ENCODE assay signal across 27 mouse cellular contexts in the genomic region with DNA sequence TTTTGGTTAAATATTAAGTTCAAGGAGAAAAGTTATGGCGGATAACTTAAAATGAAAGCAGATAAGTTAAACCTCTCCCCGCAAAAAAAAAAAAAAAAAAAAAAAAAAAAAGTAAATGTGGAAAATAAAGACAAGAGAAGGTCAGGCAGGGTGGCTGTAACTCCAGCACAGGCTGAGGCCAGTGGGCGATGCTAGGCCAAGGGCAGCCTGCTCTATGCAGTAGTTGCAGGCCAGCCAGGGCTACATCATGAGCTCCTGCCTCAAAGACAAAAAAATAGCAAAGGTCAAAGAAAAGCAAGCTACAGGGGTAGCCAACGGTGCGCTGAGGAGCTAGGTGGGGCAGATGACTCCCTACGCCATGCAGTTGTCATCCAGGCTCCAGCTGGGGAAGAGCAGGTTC.
DNase-seq lines count a peak whose midpoint lies in the region; ATAC-seq and TF ChIP-seq lines count a peak whose summit lies in the region.
"Had no signal": no experiment of that assay in that cellular context is flagged by ENCODE, and none has a peak within 500 bp of the region (broad histone marks: within the 10 kb centered on the region; RNA-seq: fewer than 3 reads in every experiment).

No protein-coding gene starts in this region.

- WGBS in kidney, embryonic 14.5 days, result 88% methylated on average over 6 of the region's 6 CpGs
- WGBS in intestine, postnatal 0 days, result 41% methylated on average over 6 of the region's 6 CpGs
- WGBS in forebrain, embryonic 12.5 days, result 96% methylated on average over 6 of the region's 6 CpGs

- peak; percentile 33 for DNase-seq in kidney, adult 11 months
- no peak for DNase-seq in kidney, adult 18-20 months
- DNase-seq in kidney, postnatal 14 days, result peak; percentile 18
- DNase-seq in layer of hippocampus, postnatal 25 days (ENCODE audit: extremely low spot score in 1 of 2, low spot score in 1 of 2), result no peak
- DNase-seq: adrenal gland, postnatal 14 days; cerebellum, adult 11 months; cerebellum, adult 9-10 months; cerebellum, postnatal 36 days; gastrocnemius, postnatal 14 days; heart, postnatal 14 days; liver; lung, adult 2 months; lung, postnatal 14 days; retina, postnatal 1 day; right cerebral cortex, postnatal 25 days; spleen, adult 18-20 months had no signal

- H3K9me3 ChIP-seq in kidney, embryonic 14.5 days (ENCODE audit: control insufficient read depth, low read length), result no peaks in the 10 kb centered on the region
- H3K9me3 ChIP-seq in intestine, postnatal 0 days (ENCODE audit: control insufficient read depth), result no peaks in the 10 kb centered on the region
- no peaks in the 10 kb centered on the region for H3K9me3 ChIP-seq in forebrain, embryonic 12.5 days
- H3K9me3 ChIP-seq: G1E; hindbrain, embryonic 10.5 days; midbrain, embryonic 10.5 days; midbrain, embryonic 15.5 days; neural tube, embryonic 15.5 days had no signal

- H3K36me3 ChIP-seq in kidney, embryonic 14.5 days (ENCODE audit: control insufficient read depth, insufficient read depth, low read length), result no peaks in the 10 kb centered on the region
- H3K36me3 ChIP-seq in intestine, postnatal 0 days (ENCODE audit: control insufficient read depth, insufficient read depth), result no peaks in the 10 kb centered on the region
- H3K36me3 ChIP-seq in forebrain, embryonic 12.5 days (replicated peaks), result no peaks in the 10 kb centered on the region
- H3K36me3 ChIP-seq: G1E; hindbrain, embryonic 10.5 days; midbrain, embryonic 10.5 days; midbrain, embryonic 15.5 days; neural tube, embryonic 15.5 days had no signal

- no peak for TF ChIP-seq CTCF in intestine, postnatal 0 days (IDR thresholded peaks at IDR 0.05; ENCODE audit: low read depth)

- no peaks in the 10 kb centered on the region for H3K4me1 ChIP-seq in kidney, embryonic 14.5 days (ENCODE audit: control insufficient read depth, insufficient read depth, low read length)
- H3K4me1 ChIP-seq in intestine, postnatal 0 days (replicated peaks; ENCODE audit: control insufficient read depth, insufficient read depth, low read length), result no peaks in the 10 kb centered on the region; the same call in 1 of the 2 replicates
- H3K4me1 ChIP-seq in forebrain, embryonic 12.5 days, result no peaks in the 10 kb centered on the region
- H3K4me1 ChIP-seq: midbrain, embryonic 10.5 days; midbrain, embryonic 15.5 days; neural tube, embryonic 15.5 days had no signal

- H3K27me3 ChIP-seq in kidney, embryonic 14.5 days (ENCODE audit: control insufficient read depth, insufficient read depth, low read length), result no peaks in the 10 kb centered on the region
- H3K27me3 ChIP-seq in intestine, postnatal 0 days (replicated peaks; ENCODE audit: control insufficient read depth, insufficient read depth, low read length), result no peaks in the 10 kb centered on the region
- H3K27me3 ChIP-seq in forebrain, embryonic 12.5 days, result no peaks in the 10 kb centered on the region
- H3K27me3 ChIP-seq: midbrain, embryonic 15.5 days; neural tube, embryonic 15.5 days had no signal

- no peak overlapping the region for H3K4me2 ChIP-seq in kidney, embryonic 14.5 days (replicated peaks; ENCODE audit: low read depth, low read length)
- 0 out of 2 replicates have a peak overlapping the region, but pooled peaks have one; percentile 24 for H3K4me2 ChIP-seq in intestine, postnatal 0 days (replicated peaks; ENCODE audit: low read depth)
- no peak overlapping the region for H3K4me2 ChIP-seq in forebrain, embryonic 12.5 days
- H3K4me2 ChIP-seq: midbrain, embryonic 15.5 days; neural tube, embryonic 15.5 days had no signal

- no peak overlapping the region for H3K9ac ChIP-seq in kidney, embryonic 14.5 days (ENCODE audit: low read depth, low read length)
- H3K9ac ChIP-seq in intestine, postnatal 0 days (ENCODE audit: low read depth, low read length), result no peak overlapping the region
- no peak overlapping the region for H3K9ac ChIP-seq in forebrain, embryonic 12.5 days
- H3K9ac ChIP-seq: liver, embryonic 14.5 days; midbrain, embryonic 15.5 days; neural tube, embryonic 15.5 days had no signal

- no peak overlapping the region for H3K27ac ChIP-seq in kidney, embryonic 14.5 days (ENCODE audit: low read depth, low read length)
- no peak overlapping the region for H3K27ac ChIP-seq in intestine, postnatal 0 days (ENCODE audit: low read depth, low read length)
- H3K27ac ChIP-seq in forebrain, embryonic 12.5 days, result no peak overlapping the region
- H3K27ac ChIP-seq: hindbrain, embryonic 10.5 days; hindbrain, postnatal 0 days; liver, embryonic 14.5 days; midbrain, embryonic 10.5 days; midbrain, embryonic 15.5 days; neural tube, embryonic 15.5 days had no signal

- ATAC-seq in kidney, embryonic 14.5 days (ENCODE audit: low FRiP score, low TSS enrichment), result no peak
- ATAC-seq in intestine, postnatal 0 days, result no peak
- ATAC-seq in forebrain, embryonic 12.5 days (ENCODE audit: low FRiP score), result no peak
- ATAC-seq: forebrain, embryonic 14.5 days; hindbrain, postnatal 0 days; midbrain, embryonic 15.5 days had no signal

- no peak overlapping the region for H3K4me3 ChIP-seq in kidney, embryonic 14.5 days (ENCODE audit: low read length)
- no peak overlapping the region for H3K4me3 ChIP-seq in intestine, postnatal 0 days (ENCODE audit: low read depth, low read length)
- no peak overlapping the region for H3K4me3 ChIP-seq in forebrain, embryonic 12.5 days (replicated peaks)
- H3K4me3 ChIP-seq: hindbrain, embryonic 10.5 days; midbrain, embryonic 10.5 days; midbrain, embryonic 15.5 days; neural tube, embryonic 15.5 days had no signal

Comparison
In these comparisons a context has a peak if more than half of its experiments do, and no peak if none do; other contexts are left out.
1. DNase-seq: peak in kidney, adult 11 months (single experiment) and kidney, postnatal 14 days (single experiment); none in kidney, adult 18-20 months (single experiment) and layer of hippocampus, postnatal 25 days (0 of 2).